Mouse (Mus musculus) erythroblast, embryonic 14.5 days (primary cell): ENCODE data around the gene Noct.
"Not testable (repeated sequence)": the region's sequence is repeated elsewhere in the genome, so short reads cannot be mapped to it uniquely, and the experiment has no call there.

Experiments
- GATA1 ChIP-seq: IDR thresholded peaks from 2 replicates; pipeline ENCODE4 v1.6.1; 2012; ENCODE audit warnings: low read length, inconsistent platforms, mixed read lengths
- TAL1 ChIP-seq: IDR thresholded peaks from 3 replicates; pipeline ENCODE4 v1.6.1; 2012; ENCODE audit warnings: low read length, inconsistent platforms, mixed read lengths

DNA sequence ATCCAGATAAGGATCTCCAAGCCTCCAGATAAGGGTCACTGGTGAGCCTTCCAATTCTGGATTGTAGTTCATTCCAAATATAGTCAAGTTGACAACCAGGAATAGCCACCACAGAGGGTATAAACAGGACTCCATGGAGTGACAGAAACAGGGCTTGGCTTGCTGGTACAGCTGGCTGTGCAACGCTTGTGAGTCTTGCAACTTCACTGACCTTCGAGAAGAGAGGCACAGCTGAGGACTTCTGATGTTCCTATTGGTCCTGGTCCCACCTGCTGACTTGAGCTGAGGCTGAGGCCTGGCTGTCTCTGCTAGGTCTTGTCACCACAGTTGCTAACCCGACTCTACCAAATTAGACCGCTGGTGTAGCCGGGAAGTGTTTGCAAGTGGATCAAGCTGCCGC, 5.9 kb upstream of the Noct start:
- TF ChIP-seq GATA1, TAL1: not testable (repeated sequence)
